In genomic region chr8:80922642-80923041, GRCm38 (mm10) we compare ENCODE assay signal across 7 mouse cellular contexts. TPM values are rescaled to one million over a fixed set of nuclear protein-coding genes. Genes with fewer than 3 reads are reported as not detected.
DNase-seq lines count a peak whose midpoint lies in the region; ATAC-seq lines count a peak whose summit lies in the region.

No protein-coding gene starts in this region.

- peak; percentile 42 for DNase-seq in 3T3-L1 (ENCODE audit: low read depth, low spot score)
- DNase-seq in adrenal gland, adult 2 months: peak; percentile 69
- peak; percentile 30 to 61 for DNase-seq in frontal cortex, adult 2 months (ENCODE audit: extremely low spot score in 1 of 2, low spot score in 1 of 2)
- peak; percentile 68 for DNase-seq in hindbrain, embryonic 14.5 days (ENCODE audit: low spot score)
- DNase-seq in layer of hippocampus, postnatal 36 days: peak; percentile 30 to 50
- DNase-seq in B cell, adult 2 months: no peak

- no peak overlapping the region for H3K9ac ChIP-seq in hindbrain, embryonic 14.5 days
- H3K9ac ChIP-seq in neural tube, embryonic 13.5 days: no peak overlapping the region

- H3K36me3 ChIP-seq in hindbrain, embryonic 14.5 days (replicated peaks; ENCODE audit: control insufficient read depth, insufficient read depth): no peaks in the 10 kb centered on the region
- H3K36me3 ChIP-seq in neural tube, embryonic 13.5 days: no peaks in the 10 kb centered on the region

- H3K27ac ChIP-seq in hindbrain, embryonic 14.5 days: no peak overlapping the region
- H3K27ac ChIP-seq in neural tube, embryonic 13.5 days (replicated peaks): 0 out of 2 replicates have a peak overlapping the region, but pooled peaks have one; percentile 2

- no peak overlapping the region for H3K4me2 ChIP-seq in hindbrain, embryonic 14.5 days (replicated peaks)
- H3K4me2 ChIP-seq in neural tube, embryonic 13.5 days: no peak overlapping the region

- peak; percentile 91; the same call in 1 of the 2 replicates for ATAC-seq in hindbrain, embryonic 14.5 days (ENCODE audit: low FRiP score)
- ATAC-seq in neural tube, embryonic 13.5 days (ENCODE audit: low read depth): peak; percentile 88

- H3K4me3 ChIP-seq in hindbrain, embryonic 14.5 days (replicated peaks; ENCODE audit: low read length): no peak overlapping the region
- no peak overlapping the region for H3K4me3 ChIP-seq in neural tube, embryonic 13.5 days

- 41% methylated on average over 6 of the region's 6 CpGs for WGBS in hindbrain, embryonic 14.5 days
- WGBS in neural tube, embryonic 13.5 days: 54% methylated on average over 6 of the region's 6 CpGs

- no peaks in the 10 kb centered on the region for H3K4me1 ChIP-seq in hindbrain, embryonic 14.5 days (replicated peaks; ENCODE audit: control insufficient read depth, insufficient read depth, low read length)
- peaks cover 8% of the 10 kb centered on the region for H3K4me1 ChIP-seq in neural tube, embryonic 13.5 days (replicated peaks)

- no peaks in the 10 kb centered on the region for H3K9me3 ChIP-seq in hindbrain, embryonic 14.5 days (ENCODE audit: control insufficient read depth, low read length)
- H3K9me3 ChIP-seq in neural tube, embryonic 13.5 days: no peaks in the 10 kb centered on the region

- H3K27me3 ChIP-seq in hindbrain, embryonic 14.5 days (ENCODE audit: control insufficient read depth, insufficient read depth, low read length): no peaks in the 10 kb centered on the region
- no peaks in the 10 kb centered on the region for H3K27me3 ChIP-seq in neural tube, embryonic 13.5 days

RNA-seq across cellular contexts. Expression of gene Gab1, which starts 42.3 kb away (rescaled TPM):
- 10 to 100 TPM; 15.1 to 16.2 TPM for total RNA-seq in adrenal gland, adult 2 months (2021)
- 11.9 and 13.1 TPM in 2 replicates for polyA plus RNA-seq in adrenal gland, adult 2 months (2012; rRNA removed)
- polyA plus RNA-seq in frontal cortex, adult 2 months (2012; rRNA removed): 20.1 and 21.1 TPM in 2 replicates
- 16.3 and 16.6 TPM in 2 replicates for polyA plus RNA-seq in hindbrain, embryonic 14.5 days (2014; fragmentation: Nextera tagmentation; extraction: Ambion mirVana)
- 10 to 100 TPM; 17.7 to 18.5 TPM for total RNA-seq in layer of hippocampus, postnatal 36 days (2021)
- 12.8 and 14.2 TPM in 2 replicates for polyA plus RNA-seq in neural tube, embryonic 13.5 days (2015; fragmentation: Nextera tagmentation; extraction: Ambion mirVana)

Comparison
In these comparisons a context has a peak if more than half of its experiments do, and no peak if none do; other contexts are left out.
1. DNase-seq: peak in 3T3-L1 (single experiment), adrenal gland, adult 2 months (single experiment), frontal cortex, adult 2 months (2 of 2), hindbrain, embryonic 14.5 days (single experiment) and layer of hippocampus, postnatal 36 days (2 of 2); none in B cell, adult 2 months (0 of 2).